Mouse (Mus musculus) C3H10T1/2 (cell line): ENCODE measurements around the gene Slc25a53. TPM values are rescaled to one million over a fixed set of nuclear protein-coding genes. Genes with fewer than 3 reads are reported as not detected.

ENCODE experiments used
- polyA plus RNA-seq, 2 experiments: library from polyadenylated mRNA; unstranded; fragments of >200 nt; fragmentation: generic; extraction: Trizol; gene quantifications; one replicate each; pipeline ENCODE4 v1.2.1; 2012; ENCODE audit warnings: missing spikeins in 2 of 2

Slc25a53 gene
- 1 to 10 TPM in 1 of 2 experiments, under 1 TPM in 1; 0.11 to 4.2 TPM for polyA plus RNA-seq

DNA sequence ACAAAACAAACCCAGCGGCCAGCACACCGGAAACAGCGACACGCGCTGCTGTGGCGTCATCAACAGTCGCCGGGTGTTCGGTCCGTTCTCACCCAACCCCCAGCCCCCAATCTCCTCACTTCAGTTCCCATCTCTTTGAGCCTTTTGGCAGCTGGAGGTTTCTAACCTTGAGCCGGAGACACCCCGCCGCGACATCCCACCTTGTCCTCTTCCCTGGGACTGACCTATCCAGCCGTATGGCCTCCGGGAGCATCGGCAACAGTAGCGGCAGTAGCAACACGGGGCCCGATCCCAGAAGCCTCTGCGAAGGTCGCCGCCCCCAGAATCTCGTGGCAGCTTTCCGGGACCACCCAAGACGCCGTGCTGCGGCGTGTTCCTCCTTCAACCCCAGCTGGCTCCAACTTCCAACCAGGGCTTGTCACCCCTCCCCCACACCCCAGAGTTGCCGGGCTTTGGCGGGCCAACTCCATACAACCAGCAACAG, at the start of gene Slc25a53:
Slc25a53 (minus strand) TSS at position 303 of the 484 bp plus-strand sequence.

DNA sequence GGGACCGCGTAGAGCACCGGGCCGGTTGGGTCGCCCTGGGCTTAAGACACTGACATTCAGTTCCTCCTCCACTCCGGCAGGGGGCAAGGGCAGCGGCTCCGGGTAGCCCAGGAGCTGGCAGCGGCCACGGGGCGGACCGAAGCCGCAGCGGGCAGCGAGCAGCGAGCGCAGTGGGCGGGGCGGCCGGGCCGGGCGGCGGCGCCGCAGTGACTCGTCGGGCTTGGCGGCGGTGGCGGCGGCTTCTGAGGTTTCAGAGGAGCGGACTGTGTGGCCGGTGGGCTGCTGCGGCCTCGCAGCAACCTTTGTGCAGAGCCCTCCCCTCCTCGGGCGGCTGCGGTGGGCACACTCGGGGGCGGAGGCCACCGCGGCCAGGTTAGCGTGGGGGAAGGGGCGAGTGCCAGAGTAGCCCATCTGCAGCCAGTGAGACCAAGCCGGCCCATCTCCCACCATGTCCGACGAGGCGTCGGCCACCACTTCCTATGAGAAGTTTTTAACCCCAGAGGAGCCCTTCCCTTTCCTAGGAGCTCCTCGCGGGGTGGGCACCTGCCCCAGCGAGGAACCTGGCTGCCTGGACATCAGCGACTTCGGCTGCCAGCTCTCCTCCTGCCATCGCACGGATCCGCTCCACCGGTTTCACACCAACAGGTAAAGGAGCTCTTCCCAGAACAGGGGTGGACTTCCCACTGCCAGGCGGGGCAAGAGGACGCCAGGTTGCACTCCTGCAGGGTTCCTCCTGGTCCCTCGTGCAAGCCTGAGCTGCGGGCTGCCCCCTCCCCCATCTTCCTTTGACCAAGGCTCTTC, 11.5 kb upstream of the Slc25a53 start, which contains the start of gene Fam199x:
Fam199x (plus strand) TSS at position 170 of the 801 bp plus-strand sequence.

DNA sequence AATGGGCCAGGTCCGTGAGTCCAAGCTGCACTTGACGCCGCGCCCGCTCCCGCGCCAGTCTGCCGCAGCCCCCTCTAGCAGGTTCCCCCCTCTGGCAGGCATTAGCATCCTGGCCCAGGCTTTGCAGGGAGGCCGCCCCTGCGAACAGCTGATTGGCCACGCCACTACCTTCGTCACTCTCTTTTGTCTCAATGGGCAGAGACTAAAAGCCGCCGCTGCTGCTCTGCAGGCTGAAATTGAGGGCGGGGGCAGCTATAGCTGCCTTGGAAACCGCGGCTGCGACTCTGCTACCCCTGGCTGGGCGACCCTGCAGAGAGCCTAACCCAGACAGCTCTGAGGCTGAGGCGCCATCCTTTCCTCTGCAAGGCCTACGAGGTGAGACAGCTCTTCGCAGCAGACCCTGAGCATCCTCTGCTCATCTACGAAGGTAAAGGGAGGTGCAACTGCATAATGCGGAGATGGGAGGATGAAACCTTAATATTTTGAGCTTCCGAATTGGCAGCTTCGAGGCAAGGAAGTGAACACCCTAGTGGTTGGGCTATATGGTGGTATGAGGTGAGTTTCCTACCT, 45.0 kb downstream of the Slc25a53 start, which contains the start of gene Zcchc18:
Zcchc18 (plus strand) TSS at position 178 of the 570 bp plus-strand sequence.

DNA sequence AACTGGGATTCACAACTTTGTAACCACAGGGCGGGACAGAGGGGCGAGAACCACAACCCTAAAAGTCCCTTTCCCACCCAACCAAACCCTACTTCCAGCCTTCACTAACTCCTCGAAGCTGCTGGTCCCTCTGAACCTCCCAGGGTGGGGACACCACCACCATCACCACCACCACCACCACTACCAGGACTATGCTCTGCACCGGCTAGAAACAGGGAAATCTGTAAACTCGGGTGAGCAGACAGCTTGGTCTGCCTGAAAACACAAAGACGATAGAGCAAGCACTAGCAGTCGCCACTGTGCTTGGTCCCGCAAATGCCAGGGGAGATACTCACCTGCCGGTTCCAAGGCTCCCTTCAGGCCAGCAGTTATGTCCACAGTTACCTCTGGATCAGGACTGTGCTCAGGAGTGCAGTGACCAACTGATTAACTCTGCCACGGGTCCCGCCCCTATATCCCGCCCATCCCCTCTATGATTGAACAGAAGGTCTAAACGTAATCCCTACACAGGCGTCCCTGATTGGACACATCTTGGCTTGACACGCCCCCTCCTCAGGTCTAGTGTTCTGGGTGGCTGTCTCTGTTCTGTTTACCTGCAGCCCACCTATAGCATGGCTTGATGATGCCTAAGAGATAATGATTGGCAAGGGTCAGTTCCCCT, 61.5 kb downstream of the Slc25a53 start, which contains the start of the genes Tmsb15l and Tmsb15b1:
Tmsb15l (minus strand) TSS at position 446 of the 661 bp plus-strand sequence.
Tmsb15b1 (minus strand) TSS at position 451 of the 661 bp plus-strand sequence.

DNA sequence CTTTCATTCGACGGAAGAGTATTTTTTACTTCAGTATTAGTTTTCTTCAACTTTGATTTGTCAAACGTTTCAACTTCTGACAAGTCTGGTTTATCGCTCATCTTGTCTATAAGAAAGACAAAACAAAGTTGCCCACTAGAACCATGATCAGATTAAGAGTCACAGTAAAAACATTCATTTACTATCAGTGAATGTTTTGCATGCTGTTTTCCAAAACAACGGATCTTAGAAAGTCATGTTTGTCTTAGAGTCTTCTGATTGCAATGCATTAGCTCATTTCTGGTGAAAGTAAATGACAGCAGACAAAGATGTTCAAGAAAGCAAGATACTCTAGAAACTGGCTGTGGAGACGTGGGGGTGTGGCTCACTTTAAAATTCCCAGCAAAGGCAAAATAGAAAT, 62.7 kb downstream of the Slc25a53 start, which contains the start of gene Tmsb15b2:
Tmsb15b2 (minus strand) TSS at position 101 of the 400 bp plus-strand sequence.

Other genes starting within 250 kb of the Slc25a53 start
- gene Plp1, start 215.6 kb downstream of the Slc25a53 start, polyA plus RNA-seq, result under 1 TPM; 0.01 to 0.58 TPM
- not detected for gene Rab9b, start 169.5 kb downstream of the Slc25a53 start, polyA plus RNA-seq
- not detected for gene H2bfm, start 111.0 kb downstream of the Slc25a53 start, polyA plus RNA-seq
- gene Tmsb15b2, start 62.8 kb downstream of the Slc25a53 start, polyA plus RNA-seq, result 1 to 10 TPM in 1 of 2 experiments, not detected in 1; 1.5 TPM
- under 1 TPM in 1 of 2 experiments, not detected in 1; 0.28 TPM for gene Tmsb15l, start 61.4 kb downstream of the Slc25a53 start, polyA plus RNA-seq
- gene Tmsb15b1, start 61.4 kb downstream of the Slc25a53 start, polyA plus RNA-seq, result under 1 TPM in 1 of 2 experiments, not detected in 1; 0.42 TPM
- gene Zcchc18, start 45.1 kb downstream of the Slc25a53 start, polyA plus RNA-seq, result under 1 TPM in 1 of 2 experiments, not detected in 1; 0.02 TPM
- under 1 TPM; 0.02 to 0.30 TPM for gene Fam199x, start 11.3 kb upstream of the Slc25a53 start, polyA plus RNA-seq
- 1 to 10 TPM; 1.1 to 1.7 TPM for gene Esx1, start 83.8 kb upstream of the Slc25a53 start, polyA plus RNA-seq